Mouse (Mus musculus) skeletal muscle tissue, adult 2 months (tissue): Measurements from ENCODE around the gene Mettl13.

Experiments used
- DNase-seq: peaks from one replicate; pipeline ENCODE4 v3.0.0-alpha.2; 2012; ENCODE audit warnings: low read depth, low spot score

The Mettl13 gene

GRCm38 (mm10) chr1:162532330-162532729 lies 16.0 kb downstream of the Mettl13 start:
- DNase-seq = no peak

DNA sequence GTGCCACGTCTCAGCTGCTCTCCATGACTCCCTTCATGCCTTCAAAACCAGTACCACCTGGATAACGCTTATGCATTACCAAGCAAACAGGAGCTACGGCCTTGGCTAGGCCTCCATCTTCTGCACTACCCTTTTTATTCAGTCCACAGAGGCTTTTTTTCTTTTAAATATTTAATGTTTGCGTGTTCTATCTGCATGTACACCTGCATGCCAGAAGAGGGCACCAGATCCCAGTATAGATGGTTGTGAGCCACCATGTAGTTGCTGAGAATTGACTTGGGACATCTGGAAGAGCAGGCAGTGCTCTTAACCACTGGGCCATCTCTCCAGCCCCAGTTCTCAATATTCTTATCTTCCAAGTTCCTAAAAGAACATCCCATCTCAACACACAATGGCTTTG lies 16.8 kb downstream of the Mettl13 start:
- DNase-seq = no peak

- no peak for DNase-seq
These were observed 17.7 kb downstream of the Mettl13 start for GRCm38 (mm10) chr1:162530666-162531065.

DNA sequence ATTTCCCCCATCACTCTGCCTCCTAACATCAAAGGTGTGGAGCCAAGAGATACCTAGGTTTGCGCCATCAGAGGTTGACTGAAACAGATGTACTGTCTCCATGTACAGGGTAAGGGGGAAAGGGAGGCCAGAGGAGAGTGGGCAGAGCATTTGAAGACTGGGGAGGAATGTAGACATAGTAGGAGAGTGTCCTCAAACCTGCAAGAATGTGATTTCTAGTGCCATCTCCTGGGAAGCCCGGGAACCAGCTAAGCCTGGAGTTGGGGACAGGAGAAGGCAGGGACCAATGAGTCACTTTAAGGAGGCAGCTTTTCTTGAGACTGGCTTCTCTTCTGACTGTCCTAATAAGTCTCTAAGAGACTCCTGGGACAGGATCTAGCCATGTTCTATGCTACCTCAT lies 18.7 kb downstream of the Mettl13 start:
- no peak for DNase-seq

GRCm38 (mm10) chr1:162515116-162515515 lies 33.2 kb downstream of the Mettl13 start:
- no peak for DNase-seq

GRCm38 (mm10) chr1:162510013-162510356 lies 38.4 kb downstream of the Mettl13 start:
- DNase-seq = no peak

GRCm38 (mm10) chr1:162509329-162510012 lies 38.9 kb downstream of the Mettl13 start:
- DNase-seq = peak; percentile 62

GRCm38 (mm10) chr1:162508211-162509005 lies 39.9 kb downstream of the Mettl13 start:
- no peak for DNase-seq

DNA sequence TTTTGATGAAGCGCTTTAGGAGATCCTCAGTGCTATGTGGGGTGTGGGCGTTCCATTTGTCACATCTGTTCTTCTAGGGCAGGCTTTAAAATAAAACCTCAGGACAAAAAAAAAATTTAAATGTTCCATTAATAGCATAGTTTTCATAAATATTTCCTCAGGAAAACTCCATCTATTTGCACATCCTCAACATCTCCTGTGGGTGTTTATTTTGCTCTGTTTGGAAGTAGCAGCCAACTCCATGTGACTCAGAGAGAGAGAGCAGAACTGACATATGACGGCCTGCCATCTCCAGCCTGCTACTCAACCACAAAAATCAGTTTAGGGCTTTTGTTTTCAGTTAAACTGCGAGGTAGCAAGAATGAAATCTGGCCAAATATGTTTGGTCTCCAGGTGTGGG lies 41.8 kb downstream of the Mettl13 start:
- no peak for DNase-seq

DNA sequence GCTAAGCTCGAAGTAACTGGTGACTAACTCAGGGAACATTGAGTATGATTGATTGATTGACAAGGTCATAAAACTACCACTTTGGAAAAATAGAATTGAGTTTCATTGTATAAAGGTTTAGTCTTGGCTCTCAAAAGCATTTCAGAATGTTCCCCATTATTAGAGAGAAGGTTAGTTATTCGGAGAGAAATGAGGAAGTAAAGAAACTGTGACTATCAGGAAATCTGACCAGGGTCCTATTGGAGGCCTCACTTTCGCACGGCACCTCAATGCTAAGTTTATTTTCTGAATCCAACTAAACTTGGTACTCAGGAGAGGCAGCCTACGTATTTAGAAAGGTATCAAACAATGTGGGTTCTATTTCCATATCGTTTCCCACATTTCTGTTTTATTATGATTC lies 42.7 kb downstream of the Mettl13 start:
- DNase-seq = no peak
